Mouse (Mus musculus) urinary bladder, adult 2 months (tissue): ENCODE data around the gene Deup1. TPM values are rescaled to one million over a fixed set of nuclear protein-coding genes. Genes with fewer than 3 reads are reported as not detected.
"Not testable (repeated sequence)": the region's sequence is repeated elsewhere in the genome, so short reads cannot be mapped to it uniquely, and the experiment has no call there.

Experiments used
- DNase-seq: peaks from one replicate; pipeline ENCODE4 v3.0.0; 2022; ENCODE audit warnings: low spot score
- polyA plus RNA-seq: library from polyadenylated mRNA; depleted of rRNA; stranded (reverse); fragments of >200 nt; gene quantifications from 2 replicates; pipeline ENCODE4 v1.2.3, GENCODE M21; 2012

The Deup1 gene
- polyA plus RNA-seq, 1 experiment, result 0.15 TPM

DNA sequence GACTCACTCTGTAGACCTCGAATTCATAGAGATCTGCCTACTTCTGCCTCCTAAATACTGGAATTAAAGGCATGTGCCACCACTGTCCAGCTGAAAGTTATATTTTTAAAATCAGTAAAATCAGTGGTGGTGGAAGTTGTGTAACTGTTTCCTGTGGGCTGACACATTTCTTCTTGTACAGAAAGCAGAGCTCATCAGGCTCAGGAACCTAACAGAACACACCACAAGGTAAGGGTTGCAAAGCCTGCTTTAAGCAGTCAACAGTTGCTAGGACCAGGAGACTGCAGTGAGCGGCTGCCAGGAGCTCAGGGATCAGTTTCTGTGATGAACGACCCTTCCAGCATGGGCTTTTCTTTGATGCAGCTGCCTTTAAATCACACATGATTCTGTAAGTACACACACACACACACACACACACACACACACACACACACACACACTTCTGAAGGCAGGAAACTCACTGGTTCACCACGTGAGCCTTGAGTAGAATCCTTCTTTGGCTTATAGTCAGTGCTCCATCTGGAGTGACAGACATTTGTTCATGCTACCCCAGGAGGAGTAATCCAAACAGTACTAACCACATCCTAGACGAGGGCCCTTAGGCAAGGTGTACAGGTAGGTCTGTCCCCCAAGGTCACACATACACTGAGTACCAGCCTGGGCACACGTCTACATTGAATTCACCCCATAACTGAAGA lies 40.4 kb downstream of the Deup1 start:
- DNase-seq, result no peak

DNA sequence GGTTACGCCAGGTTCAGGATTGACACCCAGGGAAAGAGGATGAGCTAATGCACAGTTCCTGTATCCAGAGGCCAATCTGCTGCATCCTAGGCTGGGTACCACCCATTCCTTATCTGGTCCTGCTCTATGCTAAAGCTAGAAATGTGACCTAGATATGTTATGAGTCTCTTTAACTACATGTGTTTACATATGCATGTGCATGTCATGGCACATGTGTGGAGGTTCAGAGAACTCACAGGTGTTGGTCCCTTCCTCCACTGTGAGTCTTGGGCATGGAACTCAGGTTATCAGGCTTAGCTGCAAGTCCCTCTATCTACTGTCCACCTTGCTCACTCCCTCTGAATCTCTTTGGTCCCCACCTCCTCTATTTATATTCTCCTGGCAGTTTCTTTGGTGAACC lies 41.8 kb downstream of the Deup1 start:
- no peak for DNase-seq

DNA sequence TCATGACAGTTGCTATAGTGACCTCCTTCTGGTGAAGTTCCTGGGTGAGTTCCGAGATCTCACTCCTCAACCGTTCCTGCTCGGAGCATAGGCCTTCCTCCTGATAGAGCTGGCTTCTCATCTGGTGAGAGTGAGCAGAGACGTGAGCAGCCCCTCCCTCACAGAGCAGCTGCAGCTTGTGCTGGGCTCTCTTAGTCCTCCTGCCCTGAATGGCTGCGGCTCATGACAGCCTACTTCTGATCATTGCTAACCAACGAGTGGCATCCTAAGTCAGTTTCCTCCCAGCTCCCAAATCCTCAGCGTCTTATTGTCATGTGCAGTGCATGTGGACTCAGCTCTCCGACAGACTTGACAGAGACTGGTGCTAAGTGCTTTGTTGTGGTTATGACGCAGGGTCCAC lies 43.5 kb downstream of the Deup1 start:
- DNase-seq, result no peak

DNA sequence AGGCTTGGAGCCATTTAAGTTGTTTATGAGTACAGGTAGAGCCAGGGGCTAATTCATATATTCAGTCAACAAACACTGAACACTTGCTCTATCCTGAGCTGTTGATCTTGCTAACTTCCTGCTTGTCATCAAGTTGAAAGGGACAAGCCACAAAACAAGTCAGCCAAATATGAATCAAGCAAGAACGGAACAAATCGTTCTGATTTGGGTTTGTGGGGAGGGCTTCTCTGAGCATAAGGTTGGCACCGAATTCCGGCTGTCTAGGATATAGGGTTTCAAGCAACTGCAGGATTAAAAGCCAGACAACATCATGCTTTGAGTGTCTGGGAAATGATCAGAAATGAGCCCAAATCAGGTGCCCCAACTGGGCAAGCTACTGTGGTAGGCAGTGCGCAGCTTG lies 45.7 kb downstream of the Deup1 start:
- DNase-seq, result no peak

DNA sequence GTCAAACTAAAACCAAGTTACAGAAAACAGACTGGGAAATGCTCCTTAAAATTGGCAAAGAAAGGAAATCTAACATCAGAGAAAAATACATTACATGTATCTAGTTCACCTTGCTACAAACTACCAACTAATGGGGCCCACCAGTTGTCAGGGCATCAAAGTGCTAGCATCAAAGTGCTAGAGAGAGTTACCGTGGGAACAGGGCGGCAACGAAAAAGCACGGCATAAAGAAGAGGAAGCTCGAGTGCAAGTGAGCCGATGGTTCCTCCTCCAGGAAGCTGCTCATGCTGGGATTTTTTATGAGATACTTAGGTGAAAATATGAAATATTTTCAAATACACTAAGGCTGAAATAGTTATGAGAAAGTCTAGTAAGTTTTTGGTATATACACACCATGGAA lies 47.6 kb downstream of the Deup1 start:
- DNase-seq, result no peak

DNA sequence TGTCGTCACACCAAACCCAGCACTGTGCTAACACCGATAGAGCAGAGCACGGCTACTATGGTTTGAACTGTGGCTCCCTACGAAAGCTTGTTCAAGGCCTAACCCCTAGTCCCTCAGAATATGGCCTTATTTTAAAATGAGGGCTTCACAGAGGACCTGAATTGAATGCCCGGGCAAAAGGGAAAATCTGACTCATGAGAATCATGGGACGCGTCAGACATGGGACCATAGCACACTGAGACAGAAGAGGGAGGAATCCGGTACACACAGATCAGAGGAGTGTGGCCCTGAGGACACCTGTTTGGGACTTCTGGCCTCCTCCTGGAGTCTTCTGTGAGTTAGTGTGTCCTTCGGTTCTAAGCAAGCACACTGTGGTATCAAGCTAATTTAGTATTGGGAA lies 48.8 kb downstream of the Deup1 start:
- DNase-seq, result no peak

DNA sequence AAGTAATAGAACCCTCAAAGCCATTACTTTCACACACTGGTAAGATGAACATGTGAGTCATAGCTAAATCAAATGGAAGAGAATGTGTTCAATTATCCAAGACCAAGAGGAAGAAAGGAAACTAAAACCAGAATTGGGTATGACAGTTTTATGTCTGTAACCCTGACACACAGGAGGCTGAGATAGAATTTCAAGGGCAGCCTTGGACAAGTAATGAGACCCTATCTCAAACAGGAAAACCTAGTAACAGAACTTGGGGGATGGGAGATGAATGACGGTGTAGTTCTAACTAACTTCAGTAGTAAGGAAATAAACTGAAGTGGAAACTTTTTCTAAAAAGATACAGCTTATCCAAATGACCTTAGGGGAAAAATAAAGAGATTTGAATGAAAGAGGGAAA lies 49.3 kb downstream of the Deup1 start:
- no peak for DNase-seq

DNA sequence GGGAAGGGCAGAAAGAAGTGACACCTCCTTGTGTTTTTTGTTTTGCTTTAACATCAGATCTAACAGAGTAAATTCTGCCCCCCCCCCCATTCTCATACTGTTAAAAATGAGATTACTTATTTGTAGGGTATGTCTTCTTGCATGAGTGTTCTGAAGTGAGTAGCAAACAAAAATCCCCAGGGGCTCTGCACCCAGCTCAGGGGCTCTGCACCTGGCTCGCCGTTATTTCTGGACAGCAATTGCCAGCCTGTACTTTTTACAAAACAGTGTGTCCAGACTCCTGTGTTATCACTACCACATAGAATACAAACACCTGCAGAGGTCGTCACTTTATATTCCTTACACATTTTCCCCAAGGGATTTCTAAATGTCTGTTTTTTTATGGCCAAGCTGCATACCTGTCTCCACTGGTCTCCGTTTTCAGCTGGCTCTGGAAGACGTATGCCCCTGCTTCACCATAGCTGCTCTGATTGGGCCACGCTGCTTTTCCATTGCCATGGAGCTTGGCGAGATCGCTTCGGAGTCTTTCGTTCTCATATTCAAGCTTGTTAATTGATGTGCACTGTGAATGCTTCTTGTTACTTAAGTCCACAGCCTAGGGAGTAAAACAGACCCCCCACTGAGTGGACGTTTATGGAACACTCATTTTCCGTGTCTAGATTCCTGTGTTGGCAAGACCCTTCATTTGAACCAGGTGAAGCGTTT lies 52.8 kb downstream of the Deup1 start:
- no peak for DNase-seq

DNA sequence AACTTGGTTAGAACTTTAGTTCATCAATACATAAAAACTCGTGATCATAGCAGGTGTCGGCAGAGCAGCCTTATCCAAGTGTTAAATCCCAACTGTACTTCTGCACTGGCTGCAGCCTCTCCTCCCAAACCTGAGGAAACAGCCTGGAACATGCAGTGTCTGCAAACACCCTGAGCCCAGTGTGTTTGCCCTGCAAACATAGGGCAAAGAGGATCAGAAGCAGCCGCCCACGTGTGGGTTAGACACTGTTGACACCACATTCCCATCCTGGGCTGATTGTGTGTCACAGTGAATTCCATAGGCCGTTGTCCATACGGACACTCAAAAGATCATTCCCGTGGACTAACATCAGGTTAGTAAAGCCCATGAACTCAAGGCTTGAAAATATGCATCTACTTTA lies 65.4 kb downstream of the Deup1 start:
- DNase-seq, result no peak

DNA sequence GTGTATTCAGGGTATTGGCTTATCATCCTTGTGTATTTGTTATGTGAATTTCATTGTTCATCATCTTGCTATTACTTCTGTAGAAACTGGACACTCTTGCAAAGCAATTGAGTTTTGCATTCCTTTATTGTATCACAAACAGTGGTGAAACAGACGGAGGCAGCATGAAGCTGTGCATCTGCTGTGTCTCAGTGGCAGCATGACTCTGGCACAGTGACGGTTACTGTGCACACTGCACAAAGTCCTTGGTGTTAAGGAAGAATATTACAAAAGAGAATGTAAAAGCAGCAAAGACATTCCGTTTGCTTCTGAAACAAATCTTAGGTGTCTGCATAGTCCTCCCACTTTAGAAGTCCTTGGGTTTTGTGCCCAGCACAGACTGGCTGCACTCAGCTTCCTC lies 67.3 kb downstream of the Deup1 start:
- no peak for DNase-seq

DNA sequence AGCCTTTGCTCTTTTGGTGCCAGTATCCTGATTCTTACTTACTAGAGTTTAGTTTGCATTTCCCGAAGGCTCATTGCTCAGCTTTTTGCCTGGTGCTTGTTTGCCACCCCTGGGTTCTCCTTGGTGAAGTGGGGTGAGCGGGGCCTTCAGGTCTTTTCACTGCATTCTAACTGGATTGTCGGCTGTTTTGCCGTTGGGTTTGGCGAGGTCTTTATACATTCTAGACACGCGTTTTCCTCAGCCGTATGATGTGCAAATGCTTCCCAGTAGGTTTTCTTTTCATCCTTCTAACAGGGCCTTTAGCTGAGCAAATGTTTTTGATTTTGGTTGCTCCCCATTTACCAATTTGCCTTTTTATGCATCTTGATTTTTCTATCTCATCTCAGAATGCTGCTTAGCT lies 74.4 kb downstream of the Deup1 start:
- DNase-seq, result no peak

DNA sequence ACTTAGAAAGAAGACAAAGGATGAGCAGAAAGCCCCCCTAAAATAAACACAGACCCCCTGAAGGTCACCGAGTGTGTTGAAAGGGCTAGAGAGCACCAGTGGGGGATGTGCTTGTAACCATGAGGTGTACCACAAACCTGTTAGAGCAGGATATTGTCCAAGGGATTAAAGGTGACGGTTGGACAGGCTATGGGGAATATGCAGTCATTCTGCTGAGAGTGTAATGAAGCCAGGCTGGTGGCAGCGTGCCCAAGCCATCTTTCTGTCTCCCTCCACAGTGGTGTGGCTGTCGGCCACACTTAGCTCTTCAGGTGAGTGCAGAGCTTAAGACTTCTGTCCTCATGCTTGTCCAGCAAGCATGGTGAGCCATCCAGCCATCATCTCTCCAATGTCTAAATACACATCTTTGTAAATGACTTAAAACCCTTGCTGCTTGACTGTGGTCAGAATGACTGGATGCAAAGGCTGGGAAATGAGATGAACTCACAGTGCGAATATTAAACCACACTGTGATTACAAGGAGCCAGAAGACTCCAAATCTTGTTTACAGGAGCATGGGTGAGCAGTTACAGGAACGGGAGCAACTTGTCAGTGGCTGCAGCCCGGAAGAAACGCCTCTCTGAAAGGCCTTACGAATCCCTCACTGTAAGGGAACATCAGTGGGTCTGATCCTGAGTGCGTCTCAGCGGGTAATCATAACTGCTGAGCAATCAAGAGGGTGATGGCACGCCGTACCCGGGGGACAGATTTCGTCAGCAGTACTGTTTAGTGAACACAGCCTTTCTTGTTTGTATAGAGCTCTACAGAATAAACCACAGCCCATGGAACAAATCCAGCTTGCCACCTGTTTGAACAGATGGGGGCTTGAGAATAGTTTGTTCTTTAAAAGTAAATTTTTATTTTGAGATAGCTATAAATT lies 75.5 kb downstream of the Deup1 start:
- no peak for DNase-seq

DNA sequence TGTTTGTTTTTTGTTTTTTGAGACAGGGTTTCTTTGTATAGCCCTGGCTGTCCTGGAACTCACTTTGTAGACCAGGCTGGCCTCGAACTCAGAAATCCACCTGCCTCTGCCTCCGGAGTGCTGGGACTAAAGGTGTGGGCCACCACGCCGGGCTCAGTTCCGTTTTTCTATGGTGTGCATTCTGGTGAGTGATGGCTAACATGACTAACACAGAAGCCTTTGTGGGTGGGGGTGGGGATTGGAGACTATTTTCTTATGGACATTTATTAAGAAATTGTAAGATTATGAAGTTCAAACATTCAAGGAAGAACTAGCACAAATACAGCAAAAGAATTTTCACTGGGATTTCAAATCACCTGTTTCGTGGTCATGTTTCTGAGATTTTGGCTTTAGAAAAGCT lies 76.7 kb downstream of the Deup1 start:
- DNase-seq, result not testable (repeated sequence)

DNA sequence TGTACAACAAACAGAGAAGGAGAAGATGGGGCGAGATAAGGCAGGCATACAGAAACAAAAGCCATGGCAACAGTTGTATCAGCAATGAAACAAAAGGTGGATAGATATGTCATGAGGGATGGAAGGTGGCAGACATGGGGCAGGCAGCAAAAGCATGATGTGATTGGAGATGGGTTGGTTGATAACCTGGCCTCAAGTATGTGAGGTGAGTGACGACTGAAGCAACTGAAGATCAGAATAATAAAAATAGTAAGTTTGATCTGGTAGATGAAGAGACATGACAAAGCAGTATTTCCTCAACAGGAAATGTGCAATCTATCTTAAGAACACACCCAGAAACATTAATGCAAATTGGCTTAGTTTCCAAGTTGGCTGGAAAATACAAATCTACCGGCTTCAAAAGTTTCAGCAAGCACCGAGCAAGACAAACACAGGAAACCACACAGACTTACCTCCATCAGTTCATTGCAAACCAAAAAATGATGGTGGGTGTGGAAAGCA lies 77.2 kb downstream of the Deup1 start:
- DNase-seq, result no peak

DNA sequence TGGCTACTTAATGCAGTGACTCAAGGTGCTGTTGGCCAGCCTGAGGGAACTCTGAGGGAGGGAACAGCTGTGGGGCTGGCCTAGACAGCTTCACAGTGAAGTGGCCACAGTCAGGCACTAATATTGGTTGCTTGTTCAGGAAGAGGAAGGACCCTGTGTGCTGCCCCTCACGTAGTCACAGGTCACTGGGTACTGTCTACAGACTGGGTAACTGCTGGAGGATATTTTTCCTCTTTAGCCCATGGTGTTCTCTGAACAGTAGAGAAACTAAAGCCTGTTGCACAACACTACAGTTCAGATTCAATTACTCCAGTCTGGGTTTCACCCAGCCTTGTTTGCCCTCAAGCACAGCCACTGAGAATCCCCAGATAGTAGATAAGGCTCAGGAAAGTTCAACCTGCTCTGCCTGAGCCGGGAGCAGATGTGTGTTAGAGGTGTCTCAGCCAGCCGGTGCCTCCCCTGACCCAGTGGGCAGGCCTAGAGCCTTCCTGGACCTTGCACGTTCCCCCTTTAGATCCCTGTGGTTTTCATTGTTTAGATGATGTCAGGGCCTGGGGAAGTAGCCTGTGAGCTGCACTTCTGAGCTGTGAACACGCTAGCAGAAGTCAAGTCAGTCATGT lies 85.9 kb downstream of the Deup1 start:
- DNase-seq, result no peak

DNA sequence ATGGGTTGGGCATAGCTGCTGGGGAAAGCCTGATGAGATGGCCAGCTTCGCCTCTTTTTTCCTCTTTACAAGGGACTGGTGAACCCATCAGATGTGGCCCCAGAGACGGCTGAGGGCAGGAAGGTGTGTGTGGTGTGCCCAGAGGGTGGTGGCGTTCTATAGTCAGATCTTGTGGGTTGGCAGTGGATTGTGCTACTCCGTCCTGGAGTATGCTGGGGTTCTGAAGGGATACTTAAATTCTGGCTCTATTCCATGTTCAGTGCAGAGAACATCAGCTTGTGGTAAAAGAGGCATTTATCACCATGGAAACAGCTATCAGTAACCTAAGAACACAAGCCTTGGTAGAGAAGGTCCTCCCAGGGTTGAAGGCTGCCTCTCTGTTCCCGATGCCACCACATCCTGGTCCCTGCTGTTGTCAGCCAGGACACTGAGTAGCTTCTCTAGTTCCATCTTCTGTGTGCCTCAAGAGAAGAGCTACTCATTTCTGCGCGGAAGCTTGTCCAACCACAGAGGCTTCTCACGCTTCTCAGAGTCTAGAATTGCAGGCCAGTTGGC lies 88.7 kb downstream of the Deup1 start:
- DNase-seq, result no peak

DNA sequence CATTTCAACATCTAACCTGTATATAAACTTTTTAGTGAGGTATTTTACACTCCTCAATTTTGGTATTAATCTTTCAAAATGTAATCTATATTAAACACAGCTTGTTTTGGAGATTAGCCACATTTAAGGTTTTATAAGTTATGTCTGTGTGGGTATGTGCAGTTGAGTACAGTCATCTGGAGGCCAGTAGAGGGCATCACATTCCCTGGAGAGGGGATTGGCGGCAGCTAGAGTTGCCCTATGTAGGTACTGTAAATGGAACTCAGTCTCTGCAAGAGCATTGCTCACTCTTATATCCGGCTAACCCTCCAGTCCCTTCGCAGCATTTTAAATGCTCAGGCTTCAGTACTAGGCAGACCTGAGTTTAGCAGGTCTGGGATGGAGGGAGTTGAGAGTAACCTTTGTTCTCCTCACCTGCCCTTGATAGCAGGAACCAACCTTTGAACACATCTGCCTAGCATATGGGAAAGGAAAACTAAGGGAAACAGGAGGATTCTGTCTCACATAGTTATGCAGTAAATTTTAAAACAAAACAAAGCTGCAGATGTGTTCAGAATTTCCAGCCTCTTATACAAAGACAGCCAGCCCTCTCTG lies 90.2 kb downstream of the Deup1 start:
- no peak for DNase-seq

DNA sequence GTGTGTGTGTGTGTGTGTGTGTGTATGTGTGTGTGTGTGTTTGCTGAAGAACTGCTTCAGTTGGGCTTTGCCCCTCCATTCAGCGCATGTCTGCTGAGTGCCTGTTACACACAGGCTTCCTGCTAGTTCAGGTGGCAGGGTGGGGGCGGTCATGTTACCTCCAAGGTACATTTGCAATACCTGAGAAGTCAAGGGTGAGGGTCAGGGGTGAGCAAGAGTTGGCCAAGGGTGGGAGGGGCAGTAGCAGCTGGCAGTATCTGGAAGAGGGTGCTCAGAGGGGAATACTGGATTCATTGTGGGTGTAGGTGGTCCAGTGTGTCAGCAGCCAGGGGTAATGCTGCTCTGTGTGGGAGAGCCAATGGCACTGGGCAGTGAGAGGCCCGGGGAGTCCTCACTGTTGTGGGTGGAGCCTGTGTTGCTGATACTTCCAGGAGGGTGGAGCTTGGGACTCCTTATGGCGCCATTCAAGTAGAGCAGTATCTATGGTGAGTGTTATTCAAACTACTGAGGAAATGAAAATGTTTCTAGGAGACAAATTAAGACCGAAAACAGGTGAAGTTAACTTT lies 90.8 kb downstream of the Deup1 start:
- DNase-seq, result no peak

DNA sequence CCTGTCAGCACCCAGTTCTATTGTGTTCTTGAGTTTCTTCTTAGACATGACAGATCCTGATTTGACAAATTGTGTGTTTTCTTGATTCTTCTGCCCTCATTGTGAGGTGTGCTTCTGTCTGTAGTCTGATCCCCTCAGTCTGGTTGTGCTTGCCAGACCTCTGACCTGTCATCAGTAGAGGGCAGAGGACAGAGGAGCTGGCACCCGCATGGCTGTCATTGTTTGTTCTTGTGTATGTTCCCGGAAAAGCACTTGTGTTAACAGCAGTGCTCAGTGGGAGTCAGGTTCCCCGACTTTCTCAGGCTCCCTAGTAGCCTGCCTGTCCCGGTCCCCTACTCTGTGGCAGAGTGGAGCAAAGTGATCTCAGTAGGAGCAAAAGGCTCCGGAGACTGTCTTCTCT lies 92.3 kb downstream of the Deup1 start:
- DNase-seq, result no peak

DNA sequence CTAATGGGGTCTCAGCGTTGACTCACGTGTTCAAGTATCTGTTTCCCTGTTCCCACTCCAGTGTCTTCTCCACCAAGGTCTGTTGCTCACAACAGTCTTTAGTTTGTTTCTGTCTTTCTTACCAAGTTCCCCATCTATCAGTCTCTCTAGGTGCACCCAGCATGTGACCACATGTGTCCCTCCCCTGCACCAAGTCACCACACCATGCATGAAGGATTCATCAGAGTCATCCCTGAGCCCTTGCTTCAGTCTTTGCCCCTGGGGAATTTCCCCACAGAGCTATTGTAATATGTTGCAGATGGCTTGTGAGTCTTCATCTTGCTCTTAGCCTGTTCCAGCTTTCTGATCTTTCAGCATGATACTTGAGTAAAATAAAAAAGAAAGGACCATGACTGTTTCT lies 93.6 kb downstream of the Deup1 start:
- DNase-seq, result no peak
